Mouse (Mus musculus): ENCODE measurements around the gene Gm9508.

Gene Gm9508

GRCm38 (mm10) chr10:77671519-77671918 lies 25.5 kb downstream of the Gm9508 start:
- no peak for DNase-seq (ENCODE audit: low read depth in 1 of 2, low spot score in 2 of 2)

GRCm38 (mm10) chr10:77670710-77671109 lies 26.3 kb downstream of the Gm9508 start:
- DNase-seq (ENCODE audit: low read depth in 1 of 2, low spot score in 2 of 2): no peak

- no peak for DNase-seq (ENCODE audit: low read depth in 1 of 2, low spot score in 2 of 2)
Measured at GRCm38 (mm10) chr10:77667402-77667801, 29.6 kb downstream of the Gm9508 start.

GRCm38 (mm10) chr10:77666342-77666741 lies 30.7 kb downstream of the Gm9508 start:
- no peak for DNase-seq (ENCODE audit: low read depth in 1 of 2, low spot score in 2 of 2)

GRCm38 (mm10) chr10:77663949-77664665 lies 32.9 kb downstream of the Gm9508 start:
- DNase-seq (ENCODE audit: low read depth in 1 of 2, low spot score in 2 of 2): no peak

GRCm38 (mm10) chr10:77658286-77658994 lies 38.6 kb downstream of the Gm9508 start:
- no peak for DNase-seq (ENCODE audit: low read depth in 1 of 2, low spot score in 2 of 2)

GRCm38 (mm10) chr10:77652046-77652445 lies 45.0 kb downstream of the Gm9508 start:
- DNase-seq (ENCODE audit: low read depth in 1 of 2, low spot score in 2 of 2): no peak

GRCm38 (mm10) chr10:77647901-77648300 lies 49.1 kb downstream of the Gm9508 start:
- DNase-seq (ENCODE audit: low read depth in 1 of 2, low spot score in 2 of 2): no peak

GRCm38 (mm10) chr10:77647461-77647860 lies 49.6 kb downstream of the Gm9508 start:
- no peak for DNase-seq (ENCODE audit: low read depth in 1 of 2, low spot score in 2 of 2)

Data from monocyte, adult 2 months (primary cell).